Mouse (Mus musculus) forebrain, embryonic 14.5 days (tissue): ENCODE measurements at regions not wholly inside any gene's neighbourhood (a gene's known extent, or its start where the extent isn't known, plus 50 kb on each side); places are given as distances from the start of the nearest gene placed in this dataset.

Source experiments
- ATAC-seq: fragments of 200-750 bp; cut with Nextera tagmentation; 2 replicates; pipeline ENCODE4 v1.8.0; 2017; ENCODE audit warnings: mild to moderate bottlenecking, moderate library complexity
- DNase-seq: peaks from one replicate; pipeline ENCODE4 v3.0.0-alpha.2; 2015; ENCODE audit warnings: low spot score
- H3K27ac ChIP-seq: fragments of 300-500 bp; sonication (generic); 2 replicates; pipeline ENCODE4 v1.5.1; 2014; ENCODE audit warnings: low read depth, mild to moderate bottlenecking, control low read depth, low read length, moderate library complexity
- H3K27me3 ChIP-seq: fragments of 300-500 bp; sonication (generic); replicated peaks from 2 replicates; pipeline ENCODE4 v1.6.1; 2014; ENCODE audit warnings: low read length, control low read depth, mixed read lengths; ENCODE audit not compliant: control insufficient read depth, insufficient read depth
- H3K36me3 ChIP-seq: fragments of 300-500 bp; sonication (generic); 2 replicates; pipeline ENCODE4 v1.6.1; 2014; ENCODE audit warnings: low read length, control low read depth; ENCODE audit not compliant: control insufficient read depth, insufficient read depth
- H3K4me1 ChIP-seq: fragments of 300-500 bp; sonication (generic); 2 replicates; pipeline ENCODE4 v1.6.1; 2014; ENCODE audit warnings: antibody characterized with exemption, low read length, control low read depth; ENCODE audit not compliant: control insufficient read depth, insufficient read depth
- H3K4me2 ChIP-seq: fragments of 300-500 bp; sonication (generic); 2 replicates; pipeline ENCODE4 v1.6.1; 2014; ENCODE audit warnings: mild to moderate bottlenecking, control low read depth, low read length
- H3K4me3 ChIP-seq: fragments of 300-500 bp; sonication (generic); 2 replicates; pipeline ENCODE4 v1.5.1; 2014; ENCODE audit warnings: low read depth, low read length, control low read depth
- H3K9ac ChIP-seq: fragments of 300-500 bp; sonication (generic); 2 replicates; pipeline ENCODE4 v1.6.1; 2014; ENCODE audit warnings: mild to moderate bottlenecking, low read length, control low read depth, moderate library complexity
- H3K9me3 ChIP-seq: fragments of 300-500 bp; sonication (generic); replicated peaks from 2 replicates; pipeline ENCODE4 v1.6.1; 2016; ENCODE audit warnings: low read length, control low read depth, mixed read lengths; ENCODE audit not compliant: control insufficient read depth
- WGBS: fragments of 180-500 bp; shearing (Covaris S2); extraction: QIAGEN DNeasy Blood & Tissue Kit; methylation state at CpG from one replicate; pipeline ENCODE4 v1.1.7; 2014; 5-methylcytosine and 5-hydroxymethylcytosine counted together

- ATAC-seq: peak; percentile 57; the same call in 1 of the 2 replicates
Measured at GRCm38 (mm10) chrX:7474831-7475230, 98.6 kb upstream of the Foxp3 start.

GRCm38 (mm10) chrX:7473814-7474213, 98.2 kb upstream of the Usp27x start:
- Histone ChIP-seq H3K9ac (no peak overlapping the region), H3K36me3 (no peaks in the 10 kb centered on the region), H3K27me3 (no peaks in the 10 kb centered on the region), H3K4me2 (no peak overlapping the region), H3K9me3 (no peaks in the 10 kb centered on the region), H3K4me3 (no peak overlapping the region), H3K4me1 (no peaks in the 10 kb centered on the region), H3K27ac (no peak overlapping the region)
- ATAC-seq (peak; percentile 72; the same call in 1 of the 2 replicates), DNase-seq (peak; percentile 73)
- 32% methylated on average over 2 of the region's 2 CpGs for WGBS

More at GRCm38 (mm10) chrX:7474831-7475230, 98.6 kb upstream of the Foxp3 start:
- no peaks in the 10 kb centered on the region for H3K27me3 ChIP-seq
- H3K4me2 ChIP-seq: no peak overlapping the region
- no peaks in the 10 kb centered on the region for H3K4me1 ChIP-seq
- DNase-seq: peak; percentile 31
- 55% methylated on average over 2 of the region's 2 CpGs for WGBS
- no peak overlapping the region for H3K9ac ChIP-seq
- H3K9me3 ChIP-seq: no peaks in the 10 kb centered on the region
- no peaks in the 10 kb centered on the region for H3K36me3 ChIP-seq
- no peak overlapping the region for H3K4me3 ChIP-seq
- no peak overlapping the region for H3K27ac ChIP-seq

- no peak overlapping the region for H3K9ac ChIP-seq
- H3K27ac ChIP-seq: no peak overlapping the region
- DNase-seq (peak; percentile 12), ATAC-seq (no peak)
- H3K9me3 ChIP-seq: no peaks in the 10 kb centered on the region
- no peaks in the 10 kb centered on the region for H3K27me3 ChIP-seq
- no peaks in the 10 kb centered on the region for H3K36me3 ChIP-seq
- no peak overlapping the region for H3K4me3 ChIP-seq
- no peak overlapping the region for H3K4me2 ChIP-seq
- no peaks in the 10 kb centered on the region for H3K4me1 ChIP-seq
- WGBS: 81% methylated on average over 1 of the region's 1 CpGs
Measured at GRCm38 (mm10) chrX:7469801-7470200, 94.2 kb upstream of the Usp27x start.

GRCm38 (mm10) chrX:7467985-7468384, 92.4 kb upstream of the Usp27x start:
- Histone ChIP-seq H3K9me3 (no peaks in the 10 kb centered on the region), H3K27me3 (no peaks in the 10 kb centered on the region), H3K36me3 (no peaks in the 10 kb centered on the region), H3K27ac (no peak overlapping the region), H3K4me1 (no peaks in the 10 kb centered on the region), H3K4me2 (no peak overlapping the region), H3K4me3 (no peak overlapping the region), H3K9ac (no peak overlapping the region)
- peak; percentile 3 for DNase-seq
- ATAC-seq: no peak
- WGBS: 55% methylated on average over 1 of the region's 1 CpGs

- no peak overlapping the region for H3K4me3 ChIP-seq
- H3K36me3 ChIP-seq: no peaks in the 10 kb centered on the region
- no peak overlapping the region for H3K9ac ChIP-seq
- H3K27me3 ChIP-seq: no peaks in the 10 kb centered on the region
- H3K9me3 ChIP-seq: no peaks in the 10 kb centered on the region
- DNase-seq: no peak
- no peak overlapping the region for H3K4me2 ChIP-seq
- no peak overlapping the region for H3K27ac ChIP-seq
- no peaks in the 10 kb centered on the region for H3K4me1 ChIP-seq
- no peak for ATAC-seq
- 71% methylated on average over 4 of the region's 4 CpGs for WGBS
Measured at GRCm38 (mm10) chrX:7456851-7457250, 81.2 kb upstream of the Usp27x start.

GRCm38 (mm10) chrX:7445035-7445434, 69.4 kb upstream of the Usp27x start:
- H3K9ac ChIP-seq: no peak overlapping the region
- no peak overlapping the region for H3K27ac ChIP-seq
- no peaks in the 10 kb centered on the region for H3K36me3 ChIP-seq
- ATAC-seq (no peak), DNase-seq (no peak)
- no peaks in the 10 kb centered on the region for H3K9me3 ChIP-seq
- no peaks in the 10 kb centered on the region for H3K4me1 ChIP-seq
- no peaks in the 10 kb centered on the region for H3K27me3 ChIP-seq
- no peak overlapping the region for H3K4me3 ChIP-seq
- no peak overlapping the region for H3K4me2 ChIP-seq
- 88% methylated on average over 3 of the region's 3 CpGs for whole genome bisulfite sequencing

GRCm38 (mm10) chrX:7444583-7444982, 69.0 kb upstream of the Usp27x start:
- Histone ChIP-seq H3K4me2 (no peak overlapping the region), H3K36me3 (no peaks in the 10 kb centered on the region), H3K4me1 (no peaks in the 10 kb centered on the region), H3K27me3 (no peaks in the 10 kb centered on the region), H3K9me3 (no peaks in the 10 kb centered on the region), H3K27ac (no peak overlapping the region), H3K4me3 (no peak overlapping the region), H3K9ac (no peak overlapping the region)
- WGBS: 52% methylated on average over 6 of the region's 6 CpGs
- DNase-seq (no peak), ATAC-seq (no peak)

- Histone ChIP-seq H3K27ac (no peak overlapping the region), H3K36me3 (no peaks in the 10 kb centered on the region), H3K4me1 (no peaks in the 10 kb centered on the region), H3K9me3 (no peaks in the 10 kb centered on the region), H3K4me2 (no peak overlapping the region), H3K4me3 (no peak overlapping the region), H3K27me3 (no peaks in the 10 kb centered on the region), H3K9ac (no peak overlapping the region)
- ATAC-seq (no peak), DNase-seq (no peak)
- 40% methylated on average over 6 of the region's 6 CpGs for WGBS
Measured at GRCm38 (mm10) chrX:7443996-7444421, 68.4 kb upstream of the Usp27x start.

- H3K27me3 ChIP-seq: no peaks in the 10 kb centered on the region
- 83% methylated on average over 2 of the region's 2 CpGs for WGBS
- H3K4me2 ChIP-seq: no peak overlapping the region
- no peak overlapping the region for H3K9ac ChIP-seq
- no peaks in the 10 kb centered on the region for H3K9me3 ChIP-seq
- DNase-seq (peak; percentile 41), ATAC-seq (no peak)
- H3K4me3 ChIP-seq: no peak overlapping the region
- no peak overlapping the region for H3K27ac ChIP-seq
- H3K4me1 ChIP-seq: no peaks in the 10 kb centered on the region
- H3K36me3 ChIP-seq: no peaks in the 10 kb centered on the region
Measured at GRCm38 (mm10) chrX:7435375-7436042, 59.9 kb upstream of the Usp27x start.
